Mouse (Mus musculus) hindbrain, embryonic 16.5 days (tissue): ENCODE data around the gene Gfi1. TPM values are rescaled to one million over a fixed set of nuclear protein-coding genes. Genes with fewer than 3 reads are reported as not detected.

Source experiments
- ATAC-seq: fragments of 200-750 bp; cut with Nextera tagmentation; 2 replicates; pipeline ENCODE4 v1.8.0; 2017; ENCODE audit warnings: moderate TSS enrichment, moderate library complexity
- H3K27ac ChIP-seq: fragments of 300-500 bp; sonication (generic); 2 replicates; pipeline ENCODE4 v1.5.1; 2014; ENCODE audit warnings: low read depth, mild to moderate bottlenecking, control low read depth, low read length, moderate library complexity
- H3K27me3 ChIP-seq: fragments of 300-500 bp; sonication (generic); replicated peaks from 2 replicates; pipeline ENCODE4 v1.6.1; 2014; ENCODE audit warnings: low read length; ENCODE audit not compliant: control insufficient read depth, insufficient read depth
- H3K36me3 ChIP-seq: fragments of 300-500 bp; sonication (generic); 2 replicates; pipeline ENCODE4 v1.6.1; 2014; ENCODE audit warnings: mild to moderate bottlenecking, low read length, moderate library complexity, mixed read lengths; ENCODE audit not compliant: control insufficient read depth, insufficient read depth
- H3K4me1 ChIP-seq: fragments of 300-500 bp; sonication (generic); 2 replicates; pipeline ENCODE4 v1.6.1; 2014; ENCODE audit warnings: low read depth, low read length; ENCODE audit not compliant: control insufficient read depth, insufficient read depth
- H3K4me2 ChIP-seq: fragments of 300-500 bp; sonication (generic); 2 replicates; pipeline ENCODE4 v1.6.1; 2014; ENCODE audit warnings: mild to moderate bottlenecking, low read length, control low read depth, moderate library complexity
- H3K4me3 ChIP-seq: fragments of 300-500 bp; sonication (generic); 2 replicates; pipeline ENCODE4 v1.5.1; 2014; ENCODE audit warnings: mild to moderate bottlenecking, low read length, control low read depth, moderate library complexity
- H3K9ac ChIP-seq: fragments of 300-500 bp; sonication (generic); 2 replicates; pipeline ENCODE4 v1.6.1; 2014; ENCODE audit warnings: low read depth, mild to moderate bottlenecking, control low read depth, low read length, moderate library complexity
- H3K9me3 ChIP-seq: fragments of 300-500 bp; sonication (generic); 2 replicates; pipeline ENCODE4 v1.6.1; 2014; ENCODE audit warnings: mild to moderate bottlenecking, low read length, moderate library complexity; ENCODE audit not compliant: control insufficient read depth
- WGBS: fragments of 180-500 bp; shearing (Covaris S2); extraction: QIAGEN DNeasy Blood & Tissue Kit; methylation state at CpG from one replicate; pipeline ENCODE4 v1.1.7; 2014; 5-methylcytosine and 5-hydroxymethylcytosine counted together
- polyA plus RNA-seq: library from polyadenylated mRNA; unstranded; fragments of >200 nt; fragmentation: Nextera tagmentation; extraction: Ambion mirVana; gene quantifications from 2 replicates; pipeline ENCODE4 v1.2.1, GENCODE M21; 2015

The Gfi1 gene
- polyA plus RNA-seq, 1 experiment from 2014 or later = not detected

DNA sequence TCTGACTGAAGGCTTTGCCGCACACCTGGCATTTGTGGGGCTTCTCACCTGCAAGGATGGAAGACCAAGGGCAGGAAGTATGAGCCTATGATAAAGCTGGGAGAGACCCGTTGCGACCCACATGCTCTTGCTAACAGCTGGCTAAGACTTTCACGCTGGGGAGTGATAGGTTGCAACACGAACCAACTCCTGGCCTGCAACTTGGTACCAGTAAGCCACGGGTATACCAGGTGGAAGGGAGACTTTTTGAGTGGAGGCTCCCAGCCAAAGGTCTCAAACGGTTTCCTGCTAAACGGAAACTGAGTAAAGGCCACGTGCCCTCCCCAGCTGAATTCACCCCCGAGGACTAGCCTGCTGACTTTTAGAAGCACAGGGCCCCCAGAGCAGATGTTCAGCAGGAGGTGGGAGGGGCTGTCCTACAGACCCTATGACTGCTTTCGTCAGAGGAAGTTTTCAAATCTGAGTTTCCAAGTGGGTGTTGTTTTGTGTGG is 7.9 kb downstream of the Gfi1 start:
- Histone ChIP-seq H3K9ac (no peak overlapping the region), H3K4me2 (no peak overlapping the region), H3K27me3 (peaks cover 44% of the 10 kb centered on the region), H3K9me3 (no peaks in the 10 kb centered on the region), H3K36me3 (no peaks in the 10 kb centered on the region), H3K4me1 (peaks cover 9% of the 10 kb centered on the region), H3K27ac (no peak overlapping the region), H3K4me3 (no peak overlapping the region)
- ATAC-seq = no peak
- WGBS = 14% methylated on average over 11 of the region's 11 CpGs

DNA sequence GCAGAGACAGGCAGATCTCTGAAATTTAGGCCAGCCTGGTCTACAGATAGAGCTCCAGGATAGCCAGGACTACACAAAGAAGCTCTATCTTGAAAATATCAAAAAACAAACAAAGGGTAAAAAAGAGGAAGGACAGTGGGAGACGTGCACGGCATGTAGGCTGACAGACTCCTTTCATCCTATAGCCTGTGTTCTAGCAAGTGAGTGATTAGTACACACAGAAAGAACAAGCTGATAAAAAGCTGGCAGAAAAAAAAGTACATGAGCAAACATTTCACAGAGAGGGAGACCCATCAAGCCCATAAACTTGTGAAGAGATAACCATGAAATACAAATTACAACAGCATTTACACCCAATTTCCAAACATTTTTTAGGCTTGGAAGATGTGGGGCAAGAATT is 14.1 kb downstream of the Gfi1 start:
- Histone ChIP-seq H3K9me3 (no peaks in the 10 kb centered on the region), H3K4me1 (no peaks in the 10 kb centered on the region), H3K4me2 (no peak overlapping the region), H3K9ac (no peak overlapping the region), H3K36me3 (no peaks in the 10 kb centered on the region), H3K4me3 (no peak overlapping the region), H3K27me3 (peaks cover 9% of the 10 kb centered on the region), H3K27ac (no peak overlapping the region)
- 60% methylated on average over 2 of the region's 2 CpGs for WGBS
- no peak for ATAC-seq

DNA sequence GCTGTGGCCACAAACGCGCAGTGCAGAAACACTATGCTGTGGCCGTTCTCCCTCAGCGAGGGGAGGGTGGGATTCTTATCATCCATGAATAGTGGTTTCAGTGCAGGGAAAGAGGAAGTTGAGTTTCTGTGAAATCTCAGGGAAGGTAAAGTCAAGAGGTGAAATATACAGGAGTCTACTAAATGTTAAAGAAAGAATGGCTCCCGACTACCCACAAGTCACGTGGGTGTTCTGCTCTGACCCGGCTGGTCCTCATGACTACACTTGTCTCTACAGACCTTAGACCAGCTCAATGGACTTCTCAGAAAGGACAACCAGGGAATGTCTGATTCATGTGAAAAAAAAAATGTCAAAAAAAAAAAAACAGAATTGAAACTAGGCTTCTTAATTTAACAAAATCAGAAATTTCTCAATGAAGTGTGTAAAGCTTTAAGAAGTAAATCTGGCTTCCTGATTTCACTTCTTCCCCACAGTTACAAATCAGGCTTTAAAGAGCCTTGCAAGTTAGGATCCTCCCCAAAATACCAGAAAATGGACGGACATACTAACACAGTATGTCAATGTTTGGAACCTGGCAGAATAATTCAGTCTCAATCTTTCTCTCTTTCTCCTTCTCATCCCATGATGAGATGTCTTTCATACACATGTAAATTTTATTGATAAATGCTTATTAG is 17.6 kb downstream of the Gfi1 start:
- Histone ChIP-seq H3K4me2 (no peak overlapping the region), H3K4me1 (no peaks in the 10 kb centered on the region), H3K4me3 (no peak overlapping the region), H3K27ac (no peak overlapping the region), H3K36me3 (no peaks in the 10 kb centered on the region), H3K9me3 (no peaks in the 10 kb centered on the region), H3K9ac (no peak overlapping the region), H3K27me3 (no peaks in the 10 kb centered on the region)
- ATAC-seq = no peak
- 90% methylated on average over 8 of the region's 8 CpGs for WGBS

GRCm38 (mm10) chr5:107706262-107706661 is 19.6 kb downstream of the Gfi1 start:
- no peaks in the 10 kb centered on the region for H3K9me3 ChIP-seq
- no peaks in the 10 kb centered on the region for H3K4me1 ChIP-seq
- no peak overlapping the region for H3K4me3 ChIP-seq
- H3K36me3 ChIP-seq = no peaks in the 10 kb centered on the region
- no peak overlapping the region for H3K9ac ChIP-seq
- H3K27ac ChIP-seq = no peak overlapping the region
- WGBS = 94% methylated on average over 1 of the region's 1 CpGs
- no peaks in the 10 kb centered on the region for H3K27me3 ChIP-seq
- H3K4me2 ChIP-seq = no peak overlapping the region
- no peak for ATAC-seq

DNA sequence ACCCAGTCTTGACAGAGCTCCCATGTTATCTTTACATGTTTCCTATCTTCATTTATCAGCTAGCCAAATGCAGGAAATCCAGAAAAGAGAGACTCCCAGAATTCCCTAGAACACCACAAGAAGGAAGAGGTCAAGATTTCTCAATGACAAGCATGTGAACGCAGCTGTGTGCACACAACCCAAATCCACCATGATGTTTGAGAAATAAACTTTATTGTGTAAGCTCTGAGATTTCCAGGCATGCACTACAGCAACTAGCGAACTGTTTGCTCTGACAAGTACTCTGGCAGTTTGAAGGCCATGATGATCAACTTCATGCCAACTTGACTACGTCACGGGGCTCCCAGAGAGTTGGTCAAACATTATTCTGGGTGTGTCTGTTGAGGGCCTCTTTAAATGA is 20.1 kb downstream of the Gfi1 start:
- Histone ChIP-seq H3K4me2 (no peak overlapping the region), H3K4me3 (no peak overlapping the region), H3K27ac (no peak overlapping the region), H3K9ac (no peak overlapping the region), H3K27me3 (no peaks in the 10 kb centered on the region), H3K4me1 (no peaks in the 10 kb centered on the region), H3K9me3 (no peaks in the 10 kb centered on the region), H3K36me3 (no peaks in the 10 kb centered on the region)
- no peak for ATAC-seq
- WGBS = 94% methylated on average over 4 of the region's 4 CpGs

GRCm38 (mm10) chr5:107703207-107703763 is 22.6 kb downstream of the Gfi1 start:
- no peaks in the 10 kb centered on the region for H3K36me3 ChIP-seq
- H3K9me3 ChIP-seq = no peaks in the 10 kb centered on the region
- H3K4me2 ChIP-seq = no peak overlapping the region
- H3K4me3 ChIP-seq = no peak overlapping the region
- H3K9ac ChIP-seq = no peak overlapping the region
- WGBS = 91% methylated on average over 6 of the region's 6 CpGs
- no peaks in the 10 kb centered on the region for H3K27me3 ChIP-seq
- ATAC-seq = no peak
- H3K27ac ChIP-seq = no peak overlapping the region
- H3K4me1 ChIP-seq = no peaks in the 10 kb centered on the region

DNA sequence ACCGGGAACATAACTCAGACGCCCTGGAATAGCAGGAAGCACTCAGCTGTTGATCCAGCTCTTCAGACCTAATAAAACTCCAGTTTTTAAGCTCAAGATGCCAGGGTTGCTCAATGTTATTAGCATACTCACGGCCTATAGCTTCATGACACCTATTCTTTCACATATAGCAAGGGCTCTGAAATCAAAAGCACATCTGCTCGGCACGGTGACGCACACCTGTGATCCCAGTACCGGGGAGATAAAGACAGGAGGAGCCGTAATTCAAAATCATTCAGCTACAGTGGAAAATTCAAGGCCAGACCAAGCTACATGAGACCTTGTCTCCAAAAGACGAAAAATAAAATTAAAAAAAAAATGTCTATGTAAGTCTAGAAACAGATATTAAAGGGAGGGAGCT is 24.2 kb downstream of the Gfi1 start:
- H3K9me3 ChIP-seq = no peaks in the 10 kb centered on the region
- 84% methylated on average over 9 of the region's 9 CpGs for WGBS
- no peak for ATAC-seq
- no peak overlapping the region for H3K4me3 ChIP-seq
- no peak overlapping the region for H3K9ac ChIP-seq
- no peak overlapping the region for H3K4me2 ChIP-seq
- H3K36me3 ChIP-seq = no peaks in the 10 kb centered on the region
- H3K4me1 ChIP-seq = no peaks in the 10 kb centered on the region
- no peak overlapping the region for H3K27ac ChIP-seq
- no peaks in the 10 kb centered on the region for H3K27me3 ChIP-seq

DNA sequence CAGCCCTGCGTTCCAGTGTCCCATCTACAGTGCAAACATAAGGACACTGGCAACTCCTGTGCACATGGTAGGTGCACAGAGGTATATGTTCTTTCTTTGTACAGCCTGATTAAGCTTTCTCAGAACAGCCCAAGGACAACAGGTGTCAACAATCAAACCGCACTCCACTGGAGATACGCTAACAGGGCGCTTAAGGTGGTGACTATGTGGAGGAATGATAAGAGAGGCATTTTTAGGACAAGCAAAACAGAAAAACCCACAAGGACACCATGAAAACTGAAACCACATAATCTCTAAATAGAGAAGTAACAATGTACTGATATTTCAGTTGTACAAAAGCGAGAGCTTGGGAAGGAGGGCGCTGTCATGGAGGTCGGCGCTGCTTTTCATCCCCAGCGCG is 25.0 kb downstream of the Gfi1 start:
- no peak overlapping the region for H3K9ac ChIP-seq
- no peaks in the 10 kb centered on the region for H3K4me1 ChIP-seq
- 92% methylated on average over 10 of the region's 10 CpGs for WGBS
- no peaks in the 10 kb centered on the region for H3K27me3 ChIP-seq
- ATAC-seq = no peak
- H3K36me3 ChIP-seq = no peaks in the 10 kb centered on the region
- H3K4me3 ChIP-seq = no peak overlapping the region
- no peak overlapping the region for H3K27ac ChIP-seq
- H3K4me2 ChIP-seq = no peak overlapping the region
- no peaks in the 10 kb centered on the region for H3K9me3 ChIP-seq

- no peak overlapping the region for H3K27ac ChIP-seq
These were observed 26.9 kb downstream of the Gfi1 start for GRCm38 (mm10) chr5:107698888-107699287.

More at GRCm38 (mm10) chr5:107698888-107699287, 26.9 kb downstream of the Gfi1 start:
- H3K9ac ChIP-seq = no peak overlapping the region
- no peak for ATAC-seq
- no peaks in the 10 kb centered on the region for H3K4me1 ChIP-seq
- no peaks in the 10 kb centered on the region for H3K27me3 ChIP-seq
- H3K4me3 ChIP-seq = no peak overlapping the region
- no peaks in the 10 kb centered on the region for H3K36me3 ChIP-seq
- H3K4me2 ChIP-seq = no peak overlapping the region
- WGBS = 83% methylated on average over 8 of the region's 8 CpGs
- H3K9me3 ChIP-seq = no peaks in the 10 kb centered on the region
